Mouse (Mus musculus) lung, postnatal 0 days (tissue): Measurements from ENCODE around the gene Senp1. TPM values are rescaled to one million over a fixed set of nuclear protein-coding genes. Genes with fewer than 3 reads are reported as not detected.

Experiments used
- ATAC-seq: fragments of 200-750 bp; cut with Nextera tagmentation; 2 replicates; pipeline ENCODE4 v1.8.0; 2017; ENCODE audit warnings: moderate library complexity
- DNase-seq: peaks from one replicate; pipeline ENCODE4 v3.0.0-alpha.2; 2016; ENCODE audit warnings: low spot score
- H3K27ac ChIP-seq: fragments of 300-500 bp; sonication (generic); 2 replicates; pipeline ENCODE4 v1.5.1; 2014; ENCODE audit warnings: antibody characterized with exemption, mild to moderate bottlenecking, low read length, mixed read lengths
- H3K27me3 ChIP-seq: fragments of 300-500 bp; sonication (generic); replicated peaks from 2 replicates; pipeline ENCODE4 v1.6.1; 2014; ENCODE audit warnings: low read length, mixed read lengths; ENCODE audit not compliant: insufficient read depth
- H3K36me3 ChIP-seq: fragments of 300-500 bp; sonication (generic); 2 replicates; pipeline ENCODE4 v1.6.1; 2014; ENCODE audit warnings: low read length, mixed read lengths; ENCODE audit not compliant: insufficient read depth
- H3K4me1 ChIP-seq: fragments of 300-500 bp; sonication (generic); 2 replicates; pipeline ENCODE4 v1.6.1; 2014; ENCODE audit warnings: antibody characterized with exemption, low read depth, low read length, mixed read lengths; ENCODE audit not compliant: insufficient read depth
- H3K4me2 ChIP-seq: fragments of 300-500 bp; sonication (generic); replicated peaks from 2 replicates; pipeline ENCODE4 v1.6.1; 2014; ENCODE audit warnings: low read depth, mild to moderate bottlenecking, low read length, moderate library complexity, mixed read lengths
- H3K4me3 ChIP-seq: fragments of 300-500 bp; sonication (generic); 2 replicates; pipeline ENCODE4 v1.5.1; 2014; ENCODE audit warnings: low read depth, low read length
- H3K9ac ChIP-seq: fragments of 300-500 bp; sonication (generic); replicated peaks from 2 replicates; pipeline ENCODE4 v1.6.1; 2014; ENCODE audit warnings: low read depth, mild to moderate bottlenecking
- H3K9me3 ChIP-seq: fragments of 300-500 bp; sonication (generic); 2 replicates; pipeline ENCODE4 v1.6.1; 2016; ENCODE audit warnings: low read length, mixed read lengths
- CTCF ChIP-seq: IDR thresholded peaks from 2 replicates; pipeline ENCODE4 v1.5.1; 2016; ENCODE audit warnings: antibody characterized with exemption, mild to moderate bottlenecking
- EP300 ChIP-seq: IDR thresholded peaks from 2 replicates; pipeline ENCODE4 v1.6.1; 2016; ENCODE audit warnings: antibody characterized with exemption, mild to moderate bottlenecking, control low read depth
- WGBS: fragments of 180-500 bp; shearing (Covaris S2); extraction: QIAGEN DNeasy Blood & Tissue Kit; methylation state at CpG from one replicate; pipeline ENCODE4 v1.1.7; 2014; 5-methylcytosine and 5-hydroxymethylcytosine counted together
- polyA plus RNA-seq: library from polyadenylated mRNA; unstranded; fragments of >200 nt; fragmentation: Nextera tagmentation; extraction: Ambion mirVana; gene quantifications from 2 replicates; pipeline ENCODE4 v1.2.1, GENCODE M21; 2015

Gene Senp1
- polyA plus RNA-seq, 1 experiment from 2014 or later, result 9.2 TPM

GRCm38 (mm10) chr15:97990124-97990523 is 103.4 kb downstream of the Senp1 start:
- 9% methylated on average over 6 of the region's 6 CpGs for WGBS
- no peak overlapping the region for H3K9ac ChIP-seq
- no peaks in the 10 kb centered on the region for H3K36me3 ChIP-seq
- ATAC-seq (no peak), DNase-seq (no peak)
- no peak for TF ChIP-seq EP300
- TF ChIP-seq CTCF, result no peak
- no peak overlapping the region for H3K27ac ChIP-seq
- no peaks in the 10 kb centered on the region for H3K9me3 ChIP-seq
- H3K27me3 ChIP-seq, result no peaks in the 10 kb centered on the region
- no peaks in the 10 kb centered on the region for H3K4me1 ChIP-seq
- no peak overlapping the region for H3K4me3 ChIP-seq
- no peak overlapping the region for H3K4me2 ChIP-seq

- Histone ChIP-seq H3K27ac (no peak overlapping the region), H3K4me1 (no peaks in the 10 kb centered on the region), H3K9me3 (no peaks in the 10 kb centered on the region), H3K4me3 (no peak overlapping the region), H3K27me3 (no peaks in the 10 kb centered on the region), H3K9ac (no peak overlapping the region), H3K36me3 (no peaks in the 10 kb centered on the region), H3K4me2 (no peak overlapping the region)
- TF ChIP-seq EP300, result no peak
- no peak for TF ChIP-seq CTCF
- 38% methylated on average over 1 of the region's 1 CpGs for WGBS
- ATAC-seq (no peak), DNase-seq (no peak)
Observed at GRCm38 (mm10) chr15:97989544-97989943, 104.0 kb downstream of the Senp1 start.

Other genes starting within 250 kb of the Senp1 start
- gene Hdac7, start 249.2 kb downstream of the Senp1 start, polyA plus RNA-seq, result 43.2 and 52.1 TPM in 2 replicates
- 2.6 TPM in 2 replicates for gene Vdr, start 183.1 kb downstream of the Senp1 start, polyA plus RNA-seq
- gene Tmem106c, start 129.5 kb downstream of the Senp1 start, polyA plus RNA-seq, result 30.3 and 36.7 TPM in 2 replicates
- 0.18 TPM in 1 of 2 replicates, not detected in the other for gene Col2a1, start 89.0 kb downstream of the Senp1 start, polyA plus RNA-seq
- gene Pfkm, start 1.2 kb downstream of the Senp1 start, polyA plus RNA-seq, result 12.8 and 15.5 TPM in 2 replicates
- gene Asb8, start 71.9 kb upstream of the Senp1 start, polyA plus RNA-seq, result 40.3 and 42.3 TPM in 2 replicates
- gene Ccdc184, start 73.4 kb upstream of the Senp1 start, polyA plus RNA-seq, result 0.04 and 0.07 TPM in 2 replicates
- not detected in 2 replicates for gene Olfr288, start 101.8 kb upstream of the Senp1 start, polyA plus RNA-seq
- gene Gm44579, start 127.2 kb upstream of the Senp1 start, polyA plus RNA-seq, result not detected in 2 replicates
- not detected in 2 replicates for gene Olfr287, start 127.3 kb upstream of the Senp1 start, polyA plus RNA-seq
- not detected in 2 replicates for gene Olfr286, start 140.7 kb upstream of the Senp1 start, polyA plus RNA-seq
- gene H1fnt, start 163.5 kb upstream of the Senp1 start, polyA plus RNA-seq, result not detected in 2 replicates
- gene Zfp641, start 202.4 kb upstream of the Senp1 start, polyA plus RNA-seq, result 0.93 and 1.3 TPM in 2 replicates
- gene Olfr285, start 223.6 kb upstream of the Senp1 start, polyA plus RNA-seq, result not detected in 2 replicates
- not detected in 2 replicates for gene Olfr284, start 247.2 kb upstream of the Senp1 start, polyA plus RNA-seq